Comparison of ENCODE assay signal across 8 mouse cellular contexts in genomic region chr11:98795015-98795713, GRCm38 (mm10). TPM values are rescaled to one million over a fixed set of nuclear protein-coding genes. Genes with fewer than 3 reads are reported as not detected.
DNase-seq lines count a peak whose midpoint lies in the region; ATAC-seq and TF ChIP-seq lines count a peak whose summit lies in the region.

Gene Msl1 (plus strand): TSS chr11:98795516.

- peak within 1 kb of the TSS; percentile 100 for H3K4me3 ChIP-seq in forebrain, embryonic 12.5 days (replicated peaks)
- peak within 1 kb of the TSS; percentile 95 for H3K4me3 ChIP-seq in heart, embryonic 15.5 days
- H3K4me3 ChIP-seq in liver, embryonic 16.5 days (ENCODE audit: low read depth, low read length) = peak within 1 kb of the TSS; percentile 91
- H3K4me3 ChIP-seq in neural tube, embryonic 12.5 days = peak within 1 kb of the TSS; percentile 99
- peak within 1 kb of the TSS; percentile 92 for H3K4me3 ChIP-seq in testis, adult 2 months (ENCODE audit: control insufficient read depth, low read depth, low read length)

- no peak for TF ChIP-seq CTCF in testis, adult 2 months (IDR thresholded peaks at IDR 0.05; ENCODE audit: control insufficient read depth, insufficient read depth, insufficient replicate concordance, low read depth, low read length)

- peak; percentile 50 for ATAC-seq in CD4-positive, CD25-positive, alpha-beta regulatory T cell, adult 4 months
- ATAC-seq in forebrain, embryonic 12.5 days (ENCODE audit: low FRiP score) = peak; percentile 69
- peak; percentile 73 for ATAC-seq in heart, embryonic 15.5 days (replicated peaks; ENCODE audit: insufficient number of reproducible peaks, insufficient read depth, low FRiP score, low read depth)
- ATAC-seq in liver, embryonic 16.5 days (ENCODE audit: low read depth) = peak; percentile 77
- ATAC-seq in neural tube, embryonic 12.5 days (ENCODE audit: low FRiP score, low read depth) = peak; percentile 41

- peak within 1 kb of the TSS; percentile 100 for H3K27ac ChIP-seq in forebrain, embryonic 12.5 days
- peak within 1 kb of the TSS; percentile 100 for H3K27ac ChIP-seq in heart, embryonic 15.5 days
- peak within 1 kb of the TSS; percentile 97 for H3K27ac ChIP-seq in liver, embryonic 16.5 days (ENCODE audit: low read length)
- H3K27ac ChIP-seq in neural tube, embryonic 12.5 days = peak within 1 kb of the TSS; percentile 99
- H3K27ac ChIP-seq in testis, adult 2 months (ENCODE audit: control insufficient read depth, insufficient read depth, low read depth, low read length) = peak within 1 kb of the TSS; percentile 91

- H3K27me3 ChIP-seq in forebrain, embryonic 12.5 days = no peaks in the 10 kb centered on the region
- no peaks in the 10 kb centered on the region for H3K27me3 ChIP-seq in heart, embryonic 15.5 days
- H3K27me3 ChIP-seq in liver, embryonic 16.5 days (ENCODE audit: control insufficient read depth, insufficient read depth, low read depth, low read length) = no peaks in the 10 kb centered on the region
- no peaks in the 10 kb centered on the region for H3K27me3 ChIP-seq in neural tube, embryonic 12.5 days (replicated peaks)
- no peaks in the 10 kb centered on the region for H3K27me3 ChIP-seq in testis, adult 2 months (ENCODE audit: control insufficient read depth, insufficient read depth, low read length)

- peaks cover 18% of the 10 kb centered on the region for H3K36me3 ChIP-seq in forebrain, embryonic 12.5 days (replicated peaks)
- peaks cover 13% of the 10 kb centered on the region for H3K36me3 ChIP-seq in heart, embryonic 15.5 days
- peaks cover 7% of the 10 kb centered on the region for H3K36me3 ChIP-seq in liver, embryonic 16.5 days (ENCODE audit: control insufficient read depth, insufficient read depth)
- peaks cover 17% of the 10 kb centered on the region for H3K36me3 ChIP-seq in neural tube, embryonic 12.5 days
- H3K36me3 ChIP-seq in testis, adult 2 months (ENCODE audit: control insufficient read depth, insufficient read depth, low read length) = no peaks in the 10 kb centered on the region

- peaks cover 44% of the 10 kb centered on the region for H3K4me1 ChIP-seq in forebrain, embryonic 12.5 days
- peaks cover 29% of the 10 kb centered on the region for H3K4me1 ChIP-seq in heart, embryonic 15.5 days (replicated peaks)
- H3K4me1 ChIP-seq in liver, embryonic 16.5 days (ENCODE audit: control insufficient read depth, low read depth, low read length) = peaks cover 35% of the 10 kb centered on the region
- H3K4me1 ChIP-seq in neural tube, embryonic 12.5 days = peaks cover 25% of the 10 kb centered on the region
- H3K4me1 ChIP-seq in testis, adult 2 months (ENCODE audit: control insufficient read depth, insufficient read depth, low read length) = peaks cover 4% of the 10 kb centered on the region

- H3K4me2 ChIP-seq in forebrain, embryonic 12.5 days = peak within 1 kb of the TSS; percentile 96
- peak within 1 kb of the TSS; percentile 79 for H3K4me2 ChIP-seq in heart, embryonic 15.5 days
- H3K4me2 ChIP-seq in liver, embryonic 16.5 days (ENCODE audit: low read depth, low read length) = peak within 1 kb of the TSS; percentile 97
- H3K4me2 ChIP-seq in neural tube, embryonic 12.5 days (replicated peaks) = peak within 1 kb of the TSS; percentile 99

- H3K9me3 ChIP-seq in forebrain, embryonic 12.5 days = no peaks in the 10 kb centered on the region
- no peaks in the 10 kb centered on the region for H3K9me3 ChIP-seq in heart, embryonic 15.5 days (replicated peaks)
- H3K9me3 ChIP-seq in liver, embryonic 16.5 days (replicated peaks; ENCODE audit: control insufficient read depth, low read length) = no peaks in the 10 kb centered on the region
- no peaks in the 10 kb centered on the region for H3K9me3 ChIP-seq in neural tube, embryonic 12.5 days

- DNase-seq in brain, embryonic 18.5 days (ENCODE audit: low read depth, low spot score) = peak; percentile 79
- peak; percentile 94 for DNase-seq in kidney, postnatal 14 days

- 0% methylated on average over 65 of the region's 89 CpGs for WGBS in forebrain, embryonic 12.5 days
- under 1% methylated on average over 61 of the region's 89 CpGs for WGBS in heart, embryonic 15.5 days
- under 1% methylated on average over 58 of the region's 89 CpGs for WGBS in liver, embryonic 16.5 days (ENCODE audit: insufficient replicate concordance)
- under 1% methylated on average over 80 of the region's 89 CpGs for WGBS in neural tube, embryonic 12.5 days

- H3K9ac ChIP-seq in forebrain, embryonic 12.5 days = peak within 1 kb of the TSS; percentile 99
- H3K9ac ChIP-seq in heart, embryonic 15.5 days = peak within 1 kb of the TSS; percentile 100
- H3K9ac ChIP-seq in liver, embryonic 16.5 days (ENCODE audit: low read depth, low read length) = peak within 1 kb of the TSS; percentile 97
- H3K9ac ChIP-seq in neural tube, embryonic 12.5 days = peak within 1 kb of the TSS; percentile 99

- TF ChIP-seq POLR2A in testis, adult 2 months (IDR thresholded peaks at IDR 0.05; ENCODE audit: control insufficient read depth, low read depth, low read length) = peak; percentile 63; the same call in 1 of the 2 replicates

RNA-seq across cellular contexts. Expression of gene Msl1, which starts in this region (rescaled TPM):
- 10 to 100 TPM; 22.3 to 24.8 TPM for polyA plus RNA-seq in CD4-positive, CD25-positive, alpha-beta regulatory T cell, adult 4 months (2017; shearing (Covaris generic))
- polyA plus RNA-seq in forebrain, embryonic 12.5 days (2016; fragmentation: Nextera tagmentation; extraction: Ambion mirVana) = 39.3 and 39.9 TPM in 2 replicates
- polyA plus RNA-seq in heart, embryonic 15.5 days (2015; fragmentation: Nextera tagmentation; extraction: Ambion mirVana) = 15.5 and 17.2 TPM in 2 replicates
- 4.9 and 5.3 TPM in 2 replicates for polyA plus RNA-seq in liver, embryonic 16.5 days (2015; fragmentation: Nextera tagmentation; extraction: Ambion mirVana)
- polyA plus RNA-seq in neural tube, embryonic 12.5 days (2016; fragmentation: Nextera tagmentation; extraction: Ambion mirVana) = 37.0 and 40.8 TPM in 2 replicates
- 138 and 143 TPM in 2 replicates for polyA plus RNA-seq in testis, adult 2 months (2012; rRNA removed)

Comparison
In these comparisons a context has a peak if more than half of its experiments do, and no peak if none do; other contexts are left out.
1. Peak in every context shown above with its lines: DNase-seq, ATAC-seq, H3K4me3 ChIP-seq and H3K27ac ChIP-seq.